Mouse (Mus musculus) retina, postnatal 1 day (tissue): ENCODE measurements around the gene Pgs1.

Experiments used
- DNase-seq: peaks from one replicate; pipeline ENCODE4 v3.0.0-alpha.2; 2012

Pgs1 gene

DNA sequence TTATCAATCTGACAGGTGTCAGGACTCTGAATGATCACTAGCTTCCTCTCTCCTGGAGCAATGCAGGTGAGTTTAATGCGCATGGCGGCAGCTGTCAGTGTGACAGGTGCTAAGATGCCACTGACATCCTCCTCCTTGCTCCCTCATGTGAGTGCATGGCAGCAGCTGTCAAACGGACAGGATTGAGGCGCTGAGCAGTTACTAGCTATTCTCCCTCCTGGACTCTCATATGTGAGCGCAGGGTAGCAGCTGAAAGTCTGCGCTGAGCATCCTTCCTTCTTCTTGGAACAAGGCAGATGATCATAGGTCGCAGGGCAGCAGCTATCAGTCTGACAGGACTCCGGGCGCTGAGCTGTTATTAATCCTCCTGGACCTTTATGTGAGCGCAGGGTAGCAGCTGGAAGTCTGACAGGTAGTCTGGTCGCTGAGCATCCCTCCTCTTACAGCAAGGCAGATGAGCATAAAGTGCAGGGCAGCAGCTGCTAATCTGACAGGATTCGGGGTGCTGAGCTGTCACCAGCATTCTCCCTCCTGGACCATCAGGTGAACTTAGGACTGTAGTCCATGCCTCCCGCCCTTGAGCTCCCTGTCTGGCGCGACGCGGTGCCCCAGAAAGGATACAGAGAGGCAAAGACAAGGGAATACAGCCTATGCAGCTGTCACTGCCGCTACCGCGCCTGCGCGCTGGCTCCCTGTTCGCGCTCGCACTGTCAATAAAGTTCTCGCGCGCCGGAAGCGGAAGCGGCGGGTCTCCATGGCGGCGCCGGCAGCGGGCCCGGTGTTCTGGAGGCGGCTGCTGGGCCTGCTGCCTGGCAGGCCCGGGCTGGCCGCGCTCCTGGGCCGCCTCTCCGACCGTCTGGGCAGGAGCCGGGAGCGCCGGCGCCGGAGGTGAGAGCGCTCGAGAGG is at the start of gene Pgs1:
Gene Pgs1, plus strand, starts transcription at position 167 of the 906 bp plus-strand sequence.
- peak; percentile 96 for DNase-seq

DNA sequence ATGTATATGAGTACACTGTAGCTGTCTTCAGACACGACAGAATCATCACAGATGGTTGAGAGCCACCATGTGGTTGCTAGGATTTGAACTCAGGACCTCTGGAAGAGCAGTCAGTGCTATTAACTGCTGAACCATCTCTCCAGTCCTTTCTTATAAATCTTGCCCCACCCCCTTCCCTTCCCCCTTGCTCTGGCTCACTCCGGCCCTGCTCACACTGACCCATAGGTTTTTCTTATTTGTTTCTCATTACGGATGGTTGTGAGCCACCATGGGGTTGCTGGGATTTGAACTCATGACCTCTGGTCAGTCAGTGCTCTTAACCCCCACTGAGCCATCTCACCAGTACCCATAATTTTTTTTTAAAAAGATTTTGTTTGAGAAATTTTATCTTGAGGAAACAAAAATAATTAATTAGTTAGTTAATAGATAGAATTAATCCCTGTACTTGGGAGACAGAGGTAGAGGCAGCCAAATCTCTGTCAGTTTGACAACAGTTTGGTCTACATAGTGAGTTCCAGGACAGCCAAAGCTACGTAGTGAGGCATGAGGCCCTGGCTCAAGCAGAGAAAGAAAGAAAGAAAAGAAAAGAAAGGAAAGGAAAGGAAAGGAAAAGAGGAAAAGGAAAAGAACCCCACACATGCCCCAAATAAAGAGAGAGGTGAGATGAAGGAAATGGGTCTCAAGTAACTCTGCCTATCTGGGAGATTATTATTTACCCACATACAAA is 46.9 kb upstream of the Pgs1 start:
- no peak for DNase-seq

DNA sequence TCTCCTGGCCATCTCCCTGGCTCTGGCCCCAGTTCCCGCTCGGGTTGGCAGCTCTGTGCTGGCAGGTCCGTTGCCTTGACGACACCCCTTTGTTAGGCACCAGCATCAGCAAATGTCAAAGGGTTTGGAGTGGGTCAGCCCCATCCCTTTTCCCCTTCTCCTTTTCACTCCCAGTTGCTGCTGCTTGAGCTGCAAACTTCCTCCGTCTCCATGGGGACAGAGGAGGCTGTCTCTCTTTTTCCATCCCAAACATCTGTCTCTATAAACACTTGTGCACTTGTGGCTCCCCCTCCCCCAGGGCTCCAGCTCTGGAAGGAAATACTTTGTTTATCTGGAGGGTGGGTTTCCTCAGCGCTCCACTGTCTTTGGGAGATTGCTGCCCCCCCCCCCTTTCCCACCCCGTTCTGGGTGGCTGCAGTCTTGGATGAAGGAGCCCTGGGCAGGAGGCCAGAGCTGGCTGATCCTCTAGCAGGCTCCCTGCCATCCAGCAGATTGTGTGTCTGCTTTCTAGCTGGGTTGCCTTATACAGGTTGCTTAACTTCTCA is 46.3 kb upstream of the Pgs1 start:
- DNase-seq: peak; percentile 93

DNA sequence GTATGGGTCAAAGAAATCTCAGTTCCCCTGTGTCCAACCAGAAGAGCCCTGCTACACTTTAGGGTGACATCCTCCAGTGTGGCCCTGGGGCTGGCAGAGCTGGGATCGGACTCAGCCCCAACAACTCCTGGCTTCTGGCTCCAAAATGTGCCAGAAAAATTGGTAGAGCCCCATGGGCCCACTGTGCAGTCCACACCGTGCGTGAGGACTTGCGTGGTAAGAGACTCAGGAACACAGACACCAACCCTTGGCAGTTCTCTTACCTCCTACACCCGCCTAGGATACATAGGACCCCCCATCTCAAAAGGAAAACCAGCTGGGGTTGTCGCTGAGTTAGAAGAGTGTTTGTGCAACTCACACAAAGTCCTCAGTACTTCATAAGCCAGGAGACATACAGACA is 45.2 kb upstream of the Pgs1 start:
- DNase-seq: no peak

DNA sequence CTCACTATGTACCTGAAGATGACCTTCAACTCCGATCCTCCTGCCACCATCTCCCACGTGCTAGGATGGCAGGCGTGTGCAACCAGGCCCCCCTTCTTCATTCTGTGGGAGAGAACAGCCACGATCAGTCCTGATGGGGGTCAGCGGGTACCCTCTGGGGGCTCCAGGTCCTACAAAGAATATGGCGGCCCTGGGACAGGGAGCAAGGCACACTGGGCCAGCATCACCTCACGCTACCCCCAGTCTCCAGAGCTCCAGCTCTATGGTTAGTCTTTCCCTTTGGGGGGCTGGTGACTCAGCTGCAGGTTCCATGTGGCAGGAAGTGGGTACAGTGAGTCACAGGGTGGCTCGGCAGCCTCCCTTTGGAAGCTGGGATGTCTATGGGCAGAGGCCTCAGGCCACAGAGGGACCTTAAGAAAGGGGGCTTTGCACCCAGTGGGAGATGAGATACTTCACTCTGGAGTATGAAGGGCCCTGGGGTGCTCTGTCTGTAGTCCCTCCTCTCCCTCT is 44.7 kb upstream of the Pgs1 start:
- no peak for DNase-seq

DNA sequence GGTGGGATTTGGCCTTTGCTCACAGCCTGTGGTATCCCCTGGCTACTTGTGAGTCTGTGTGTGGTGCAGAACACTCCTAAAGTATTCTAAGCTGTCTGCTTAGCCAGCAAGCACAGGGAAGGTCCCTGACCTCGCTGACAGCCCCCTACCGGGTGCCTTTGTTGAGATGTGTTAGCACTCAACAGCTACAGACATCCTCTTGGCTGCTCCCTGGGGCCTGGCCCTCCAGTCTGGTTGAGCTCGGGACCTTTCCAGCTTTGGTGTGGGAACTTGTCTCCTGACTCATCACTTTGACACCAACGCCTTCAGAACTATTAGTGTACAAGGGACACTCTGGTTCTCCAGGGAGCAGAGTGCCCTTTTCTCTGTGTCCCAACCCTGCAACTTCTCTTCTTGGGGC is 44.2 kb upstream of the Pgs1 start:
- DNase-seq: no peak

DNA sequence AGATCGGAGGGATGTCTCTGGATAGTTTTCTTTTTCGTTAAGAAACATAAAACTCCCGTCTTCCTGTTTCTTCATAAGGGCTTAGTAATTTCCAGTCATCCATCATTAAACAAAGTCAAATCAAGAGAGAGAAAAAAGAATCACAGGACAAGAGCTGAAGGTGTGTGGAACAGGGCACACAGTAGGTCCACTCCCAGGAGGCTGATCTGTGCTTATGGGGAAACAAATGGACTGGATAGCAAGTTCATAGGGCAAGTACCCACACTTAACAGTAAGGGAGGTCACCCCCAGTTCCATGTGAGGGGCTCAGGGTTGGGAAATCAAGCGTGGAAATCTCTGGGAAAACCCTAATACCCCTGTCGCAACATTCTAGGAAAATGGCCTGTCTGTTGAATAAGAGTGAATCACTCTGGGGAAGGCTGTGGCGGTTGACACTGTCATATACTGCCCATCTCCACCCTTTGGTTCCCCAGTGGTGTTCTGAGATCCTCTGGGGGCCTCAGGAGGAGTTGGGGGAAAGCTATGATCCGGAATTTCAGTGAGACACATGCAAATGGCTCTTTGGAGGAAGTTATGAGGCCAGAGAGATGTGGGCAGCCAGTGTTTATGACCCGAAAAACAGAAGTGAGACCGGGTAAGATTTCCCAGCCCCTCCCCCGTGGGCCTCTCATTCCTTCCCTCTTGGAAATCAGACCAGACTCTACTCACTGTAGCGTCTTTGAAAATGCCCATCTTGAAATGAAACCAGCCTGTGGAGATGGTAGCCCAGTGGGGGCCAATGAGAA is 39.7 kb upstream of the Pgs1 start:
- DNase-seq: no peak

DNA sequence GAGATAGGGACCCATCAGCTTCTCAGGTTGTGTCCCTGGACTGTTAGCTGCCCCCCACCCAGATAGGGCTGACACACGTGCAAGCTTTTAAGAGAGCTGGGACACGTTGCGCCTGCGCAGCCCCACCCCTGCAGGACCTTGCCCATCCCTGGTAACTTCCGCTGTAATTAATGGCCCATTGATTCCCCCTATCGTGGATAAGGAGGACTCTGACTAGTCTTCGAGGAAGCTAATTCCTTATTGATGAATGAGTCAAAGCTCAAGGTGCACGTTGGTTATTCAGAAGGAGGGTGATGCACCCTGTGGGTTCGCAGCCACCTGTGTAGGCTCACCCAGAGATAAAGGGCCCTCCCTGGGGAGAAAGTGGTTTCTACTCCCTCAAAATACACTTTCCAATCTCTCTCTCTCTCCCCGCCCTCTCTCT is 39.1 kb upstream of the Pgs1 start:
- no peak for DNase-seq

DNA sequence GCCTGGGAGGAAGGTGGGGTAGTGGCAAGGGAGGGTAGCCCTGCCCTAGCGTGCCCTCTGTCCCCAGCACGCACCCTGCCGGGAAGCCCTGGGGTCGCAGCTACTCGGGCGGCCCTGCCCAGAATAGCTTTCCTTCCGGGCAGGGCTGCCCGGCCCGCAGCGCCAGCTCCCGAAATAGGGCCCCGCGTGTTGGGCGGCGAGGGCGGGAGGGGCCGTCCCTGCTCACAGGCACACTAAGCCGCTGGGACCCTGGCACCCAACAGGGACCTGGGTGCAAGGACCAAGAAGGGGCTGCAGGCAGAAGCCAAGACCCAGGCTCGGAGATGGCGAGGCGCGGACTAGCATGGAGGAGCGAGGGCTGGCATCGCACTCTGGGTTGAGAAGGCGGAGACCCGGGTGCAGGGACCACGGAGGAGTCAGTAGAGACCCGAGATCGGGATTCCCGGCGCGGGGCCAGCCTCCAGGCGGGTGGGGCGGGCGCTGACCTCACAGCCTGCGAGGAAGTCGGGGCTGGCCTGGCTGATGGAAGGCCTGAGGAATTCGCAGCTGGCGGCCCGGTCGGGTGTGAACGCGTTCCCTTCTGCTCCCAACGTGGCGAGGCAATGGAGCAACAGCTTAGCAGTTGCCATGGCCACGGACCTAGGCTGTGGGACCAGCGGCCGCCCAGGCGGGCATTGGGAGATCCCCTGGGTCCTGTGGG is 36.5 kb upstream of the Pgs1 start:
- DNase-seq: peak; percentile 94

DNA sequence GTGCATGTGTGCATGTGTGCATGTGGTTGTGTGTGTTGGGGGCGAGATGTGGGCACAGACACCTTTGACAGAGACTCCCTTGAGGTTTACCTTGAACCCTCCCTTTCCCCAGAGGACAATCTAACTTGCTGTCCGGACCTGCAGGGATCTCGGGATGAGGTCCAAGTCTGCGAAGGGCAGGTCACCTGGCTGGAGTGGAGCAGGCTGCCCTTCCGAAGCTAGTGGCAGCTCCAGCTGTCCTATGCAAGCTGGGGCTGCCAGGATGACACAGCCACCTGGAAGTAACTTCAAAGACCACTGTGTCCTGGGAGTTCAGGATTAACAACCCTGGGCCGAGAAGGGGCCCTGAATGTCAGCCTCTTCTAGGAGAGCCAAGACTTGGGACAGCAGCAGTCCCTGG is 34.7 kb upstream of the Pgs1 start:
- DNase-seq: no peak

DNA sequence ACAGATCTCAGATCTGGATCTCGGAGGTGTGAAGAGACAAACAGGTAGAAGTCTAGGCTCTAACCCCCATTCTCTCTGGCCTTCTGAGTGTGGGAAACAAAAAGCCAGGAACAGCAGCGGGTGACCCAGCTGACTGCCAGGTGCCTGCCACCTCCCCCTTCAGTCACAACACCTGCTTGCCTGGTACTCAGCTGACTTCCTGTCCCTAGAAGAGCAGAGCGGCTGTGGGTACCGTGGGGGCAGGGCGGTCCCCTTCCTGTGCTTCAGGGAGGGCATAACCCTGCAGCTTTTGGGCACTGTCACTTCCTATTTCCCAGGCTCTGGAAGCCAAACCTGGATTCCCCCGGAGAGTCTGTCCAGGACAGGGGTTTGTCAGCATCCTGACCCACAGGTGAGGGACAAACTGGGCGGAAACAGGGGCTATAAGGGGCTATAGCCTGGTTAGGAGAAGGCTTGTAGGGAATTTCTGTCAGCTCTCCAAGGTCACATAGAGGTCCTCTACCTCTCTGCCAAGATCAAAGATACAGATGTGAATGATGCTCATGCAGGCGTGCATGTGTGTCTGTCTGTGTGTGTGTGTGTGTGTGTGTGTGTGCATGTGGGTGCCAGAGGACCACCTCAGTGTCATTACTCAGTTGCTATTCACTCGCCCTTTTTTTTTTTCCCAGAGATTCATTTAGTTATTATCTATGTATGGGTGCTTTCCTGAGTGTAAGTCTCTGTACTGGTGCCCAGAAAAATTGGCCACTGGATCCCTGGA is 33.7 kb upstream of the Pgs1 start:
- DNase-seq: no peak

DNA sequence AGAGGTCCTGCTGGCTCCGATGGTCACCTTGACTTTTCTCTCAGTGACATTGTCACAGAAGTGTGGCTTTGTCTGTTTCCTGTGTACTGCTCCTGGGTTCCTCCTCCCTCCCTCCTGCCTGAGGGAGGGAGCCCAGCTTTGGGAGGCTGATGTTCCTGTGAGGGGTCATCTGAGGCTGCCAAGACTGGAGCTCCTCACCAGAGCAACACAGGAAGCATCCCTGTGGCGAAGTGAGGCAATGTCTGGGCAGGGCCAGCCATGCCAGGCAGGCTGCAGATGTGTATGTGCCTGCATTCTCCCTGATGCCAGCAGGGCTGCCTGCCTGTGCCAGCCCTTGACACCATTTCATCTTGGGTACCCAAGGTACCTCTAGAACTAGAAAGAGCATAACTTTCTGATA is 32.0 kb upstream of the Pgs1 start:
- DNase-seq: peak; percentile 57

DNA sequence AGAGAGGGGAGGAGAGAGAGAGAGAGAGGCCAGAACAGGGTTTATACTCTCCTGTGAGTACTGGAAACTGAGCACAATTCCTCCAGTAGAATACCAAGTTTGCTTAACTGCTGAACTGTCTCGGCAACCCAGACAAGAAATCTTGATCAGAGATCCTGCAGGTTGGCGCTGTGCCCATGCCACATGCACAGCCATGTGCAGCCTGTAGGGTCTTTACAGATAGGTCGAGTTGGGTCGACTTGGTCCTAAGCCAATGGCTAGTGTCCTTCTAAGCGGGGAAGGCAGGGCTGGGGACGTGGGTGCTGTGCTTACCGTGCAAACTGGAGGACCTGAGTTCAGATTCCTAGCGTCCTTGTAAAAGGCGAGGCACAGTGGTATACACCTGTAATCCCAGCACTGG is 31.3 kb upstream of the Pgs1 start:
- peak; percentile 39 for DNase-seq

DNA sequence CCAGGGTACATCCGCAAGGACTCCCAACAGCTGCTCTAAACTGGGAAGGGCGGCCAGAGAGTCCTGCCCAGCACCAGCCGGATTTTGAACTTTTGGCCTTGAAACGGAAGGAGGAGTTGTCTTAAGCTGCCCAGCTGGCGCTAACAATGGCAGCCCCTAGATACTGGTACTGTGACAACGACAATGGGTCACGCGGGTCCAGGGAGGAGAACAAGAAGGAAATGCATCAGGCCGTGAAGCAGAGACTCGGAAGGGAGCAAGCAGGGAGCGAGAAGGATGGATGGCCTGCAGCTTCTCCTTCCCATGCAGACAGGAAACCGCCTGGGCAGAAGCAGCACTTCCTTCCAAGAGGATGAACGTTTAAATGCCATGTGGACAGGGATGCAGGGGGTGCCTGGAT is 30.5 kb upstream of the Pgs1 start:
- peak; percentile 57 for DNase-seq

DNA sequence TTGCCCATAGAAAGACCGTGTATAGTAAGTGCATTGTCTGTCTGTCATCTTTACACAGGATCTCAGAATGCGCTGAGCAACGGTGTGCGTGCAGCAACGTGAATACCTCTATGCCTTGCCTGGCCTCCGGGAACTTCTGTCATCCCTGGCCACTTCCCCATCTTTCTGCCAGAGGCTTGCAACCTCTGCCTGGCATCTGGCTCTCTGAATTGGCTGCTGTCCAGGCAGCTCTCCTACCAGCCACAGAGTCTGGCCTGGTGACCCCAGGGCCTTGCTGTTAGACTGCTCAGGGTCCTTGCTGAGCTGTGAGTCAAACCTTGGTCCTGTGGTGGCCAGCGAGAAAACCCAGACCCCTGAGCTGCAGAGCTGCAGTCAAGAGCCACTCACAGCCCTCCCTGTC is 27.9 kb upstream of the Pgs1 start:
- DNase-seq: no peak

DNA sequence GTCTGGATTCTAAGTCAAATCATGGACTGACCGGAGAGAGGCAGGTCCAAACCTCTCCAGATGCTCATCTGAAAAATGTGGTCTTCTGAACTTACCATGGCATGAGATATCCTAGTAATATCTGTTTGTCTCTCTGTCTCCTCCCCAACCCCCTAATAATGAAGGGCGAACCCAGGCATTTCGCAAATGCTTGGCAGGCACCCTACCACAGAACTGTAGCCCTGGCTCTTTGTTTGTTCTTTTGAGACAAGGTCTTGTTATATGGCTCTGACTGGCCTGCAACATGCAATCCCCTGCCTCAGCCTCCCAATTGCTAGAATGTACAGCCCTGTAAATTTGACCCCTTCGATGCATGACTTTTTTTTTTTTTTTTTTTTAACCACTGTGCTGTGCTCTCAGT is 26.9 kb upstream of the Pgs1 start:
- no peak for DNase-seq

DNA sequence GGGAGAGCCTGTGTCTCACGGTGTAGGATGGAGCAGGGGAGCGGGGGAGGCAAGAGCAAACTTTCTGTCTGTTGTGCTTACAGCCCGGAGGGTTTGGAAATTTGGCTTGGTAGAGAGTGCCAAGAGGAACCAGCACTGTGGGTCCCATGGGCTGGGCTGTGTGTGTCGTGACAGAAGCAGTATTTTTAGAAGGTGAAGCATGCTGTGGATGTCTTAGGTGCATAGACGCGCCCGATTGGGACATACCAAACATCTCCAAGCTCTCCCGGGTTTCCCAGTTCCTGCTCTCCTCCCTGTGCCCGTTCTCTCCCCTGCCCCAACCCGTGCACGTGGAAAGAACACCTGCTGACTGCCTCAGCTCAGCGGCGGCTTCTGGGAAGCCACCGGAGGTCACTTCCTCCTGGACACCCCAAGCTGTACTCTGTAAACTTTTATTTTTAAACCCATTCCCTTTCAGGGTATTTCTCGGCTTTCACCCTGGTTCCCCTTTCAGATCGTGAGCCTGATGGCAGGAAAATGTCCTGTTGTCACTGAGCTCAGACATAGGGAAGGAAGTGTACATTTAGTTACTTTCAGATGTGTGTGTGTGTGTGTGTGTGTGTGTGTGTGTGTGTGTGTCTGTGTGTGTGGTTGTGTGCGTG is 26.2 kb upstream of the Pgs1 start:
- DNase-seq: no peak

DNA sequence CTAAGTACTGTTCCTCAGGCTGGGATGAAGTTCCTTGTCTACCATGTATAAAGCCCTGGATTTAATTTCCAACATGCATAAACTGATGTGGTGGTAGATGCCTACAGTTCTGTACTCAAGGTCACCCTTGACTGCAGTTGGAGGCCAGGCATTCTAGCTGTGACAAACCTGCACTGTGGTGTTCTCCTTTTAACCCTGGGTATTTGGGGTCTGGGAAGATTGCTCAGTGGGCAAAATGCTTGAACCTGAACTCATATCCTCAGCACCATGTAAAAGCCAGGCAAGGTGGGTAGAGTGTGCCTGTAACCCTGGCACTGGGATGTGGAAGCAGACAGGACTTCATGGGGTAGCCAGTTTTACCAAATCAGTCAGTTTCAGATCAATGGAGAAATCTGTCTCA is 25.5 kb upstream of the Pgs1 start:
- DNase-seq: no peak

DNA sequence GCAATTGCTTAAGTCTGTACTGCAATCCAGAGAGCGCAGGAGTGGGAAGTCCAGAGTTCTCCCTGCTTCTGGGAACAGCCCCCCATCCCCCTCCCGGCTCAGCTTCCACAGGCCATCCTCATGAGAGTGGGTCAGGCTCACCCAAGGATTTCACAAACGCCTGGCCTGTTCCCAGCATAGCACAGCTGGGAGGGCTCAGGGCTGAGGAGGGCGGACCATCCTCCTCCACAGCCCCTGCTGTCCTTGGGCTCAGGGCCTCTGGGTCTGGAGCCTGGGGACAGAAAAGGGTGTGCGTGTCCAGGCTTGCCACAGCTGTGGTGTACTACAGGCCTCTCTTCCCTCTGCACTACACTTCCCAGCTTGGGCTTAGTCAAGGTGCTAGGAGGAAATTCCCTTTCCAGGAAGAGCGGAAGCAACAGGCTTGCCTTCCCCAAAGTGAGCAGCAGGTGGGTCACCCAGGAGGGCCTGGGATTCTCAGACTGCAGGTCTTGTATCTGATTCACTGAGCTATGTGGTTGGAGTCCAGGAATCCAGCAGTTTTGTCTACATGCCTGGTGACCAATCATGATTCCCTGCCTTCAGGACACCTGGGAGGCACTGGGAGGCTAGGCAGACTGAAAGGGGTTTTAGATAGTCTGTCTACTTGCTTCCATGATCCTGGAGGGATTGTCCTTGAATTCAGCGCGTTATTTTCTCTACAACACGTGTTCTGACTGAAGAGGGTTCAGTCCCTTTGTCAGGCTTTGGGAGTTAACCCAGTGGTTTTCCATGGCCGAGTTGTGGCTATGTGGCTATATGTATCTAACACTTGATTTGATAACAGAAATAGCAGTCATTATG is 23.6 kb upstream of the Pgs1 start:
- peak; percentile 60 for DNase-seq
